Mouse (Mus musculus) C2C12 (cell line): ENCODE data around the gene Wt1. TPM values are rescaled to one million over a fixed set of nuclear protein-coding genes. Genes with fewer than 3 reads are reported as not detected.

Source experiments
- H3K27me3 ChIP-seq: one replicate; pipeline ENCODE4 v1.6.1; 2011; ENCODE audit not compliant: control insufficient read depth, insufficient read depth, insufficient read length
- H3K36me3 ChIP-seq: one replicate; pipeline ENCODE4 v1.6.1; 2011; ENCODE audit not compliant: control insufficient read depth, insufficient read depth
- H3K4me3 ChIP-seq: one replicate; pipeline ENCODE4 v1.5.1; 2011; ENCODE audit warnings: mild to moderate bottlenecking, control low read depth; ENCODE audit not compliant: poor library complexity, insufficient read depth, severe bottlenecking
- H3K79me2 ChIP-seq: one replicate; pipeline ENCODE4 v1.6.1; 2011; ENCODE audit not compliant: control insufficient read depth, insufficient read depth
- H3K79me3 ChIP-seq: one replicate; pipeline ENCODE4 v1.6.1; 2011; ENCODE audit warnings: low read depth, control low read depth
- H3ac ChIP-seq: one replicate; pipeline ENCODE3; 2011; ENCODE audit warnings: low read depth; ENCODE audit not compliant: control insufficient read depth, insufficient read length
- CEBPB ChIP-seq: IDR thresholded peaks from one replicate; pipeline ENCODE4 v1.6.1; 2011; ENCODE audit warnings: low read depth, mild to moderate bottlenecking, control low read depth, moderate library complexity
- CTCF ChIP-seq: IDR thresholded peaks from one replicate; pipeline ENCODE4 v1.5.1; 2011; ENCODE audit not compliant: control insufficient read depth, insufficient read depth, insufficient read length
- FOSL1 ChIP-seq: IDR thresholded peaks from one replicate; pipeline ENCODE4 v1.8.0; 2011; ENCODE audit warnings: mild to moderate bottlenecking, low read length; ENCODE audit not compliant: poor library complexity, insufficient read depth, severe bottlenecking
- MAX ChIP-seq: IDR thresholded peaks from one replicate; pipeline ENCODE4 v1.6.1; 2011; ENCODE audit warnings: mild to moderate bottlenecking, control low read depth
- MYOD1 ChIP-seq: IDR thresholded peaks from one replicate; pipeline ENCODE4 v1.6.1; 2011; ENCODE audit warnings: low read depth; ENCODE audit not compliant: control insufficient read depth, insufficient read length
- MYOG ChIP-seq: IDR thresholded peaks from one replicate; pipeline ENCODE4 v1.6.1; 2011; ENCODE audit not compliant: control insufficient read depth, insufficient read length; ENCODE audit errors: extremely low read depth
- USF1 ChIP-seq: IDR thresholded peaks from one replicate; pipeline ENCODE4 v1.6.1; 2011; ENCODE audit warnings: low read depth, mild to moderate bottlenecking, control low read depth, moderate library complexity
- polyA plus RNA-seq: library from polyadenylated mRNA; unstranded; fragments of >200 nt; fragmentation: generic; extraction: Trizol; gene quantifications from one replicate; pipeline ENCODE4 v1.2.1, GENCODE M21; 2012; ENCODE audit warnings: missing spikeins

Gene Wt1
- polyA plus RNA-seq, 1 experiment = not detected

DNA sequence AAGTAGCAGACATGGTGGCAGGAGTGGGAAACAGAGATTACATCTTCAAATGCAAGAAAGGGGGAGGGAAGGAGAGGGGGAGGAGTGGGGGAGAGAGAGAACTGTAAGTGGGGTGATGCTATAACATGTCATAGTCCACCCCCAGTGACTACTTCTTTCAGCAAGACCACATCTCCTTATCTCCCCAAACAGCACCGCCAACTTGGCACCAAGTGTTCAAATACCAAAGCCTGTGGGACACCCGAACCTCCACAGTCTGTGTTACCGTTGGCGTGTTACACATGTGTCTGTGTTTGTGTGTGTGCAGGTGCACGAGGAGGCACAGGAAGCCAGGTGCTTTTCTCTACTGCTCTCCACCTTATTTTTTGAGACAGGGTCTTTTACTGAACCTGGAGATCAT is 92.9 kb downstream of the Wt1 start:
- H3K79me2 ChIP-seq = no peaks in the 10 kb centered on the region
- no peak overlapping the region for H3ac ChIP-seq
- H3K79me3 ChIP-seq = no peaks in the 10 kb centered on the region
- no peak overlapping the region for H3K4me3 ChIP-seq
- no peak for TF ChIP-seq FOSL1
- no peak for TF ChIP-seq CTCF
- no peak for TF ChIP-seq MAX
- no peak for TF ChIP-seq USF1
- no peak for TF ChIP-seq CEBPB
- TF ChIP-seq MYOG = no peak
- no peak for TF ChIP-seq MYOD1
- H3K36me3 ChIP-seq = no peaks in the 10 kb centered on the region
- H3K27me3 ChIP-seq = peaks cover 2% of the 10 kb centered on the region

DNA sequence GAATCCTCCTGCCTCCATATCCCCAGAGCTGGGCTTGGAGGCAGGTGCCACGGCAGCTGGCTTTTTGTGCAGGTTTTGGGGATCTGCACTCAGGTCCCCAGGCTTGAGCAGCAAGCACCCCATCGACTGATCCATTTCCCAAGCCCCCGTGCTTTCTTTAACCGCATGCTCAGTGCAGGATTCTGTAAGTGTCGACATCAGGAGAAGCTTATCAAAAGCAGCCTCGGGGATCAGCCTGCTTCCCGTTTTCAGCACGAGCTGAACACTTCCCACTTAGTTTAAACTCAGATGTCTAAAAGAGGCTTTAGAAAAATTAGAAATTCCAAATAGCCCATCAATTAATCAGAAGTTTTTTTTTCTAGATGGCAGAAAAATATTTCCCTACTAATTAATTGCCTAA is 93.3 kb downstream of the Wt1 start:
- H3K79me2 ChIP-seq = no peaks in the 10 kb centered on the region
- H3K27me3 ChIP-seq = peaks cover 6% of the 10 kb centered on the region
- no peak overlapping the region for H3K4me3 ChIP-seq

DNA sequence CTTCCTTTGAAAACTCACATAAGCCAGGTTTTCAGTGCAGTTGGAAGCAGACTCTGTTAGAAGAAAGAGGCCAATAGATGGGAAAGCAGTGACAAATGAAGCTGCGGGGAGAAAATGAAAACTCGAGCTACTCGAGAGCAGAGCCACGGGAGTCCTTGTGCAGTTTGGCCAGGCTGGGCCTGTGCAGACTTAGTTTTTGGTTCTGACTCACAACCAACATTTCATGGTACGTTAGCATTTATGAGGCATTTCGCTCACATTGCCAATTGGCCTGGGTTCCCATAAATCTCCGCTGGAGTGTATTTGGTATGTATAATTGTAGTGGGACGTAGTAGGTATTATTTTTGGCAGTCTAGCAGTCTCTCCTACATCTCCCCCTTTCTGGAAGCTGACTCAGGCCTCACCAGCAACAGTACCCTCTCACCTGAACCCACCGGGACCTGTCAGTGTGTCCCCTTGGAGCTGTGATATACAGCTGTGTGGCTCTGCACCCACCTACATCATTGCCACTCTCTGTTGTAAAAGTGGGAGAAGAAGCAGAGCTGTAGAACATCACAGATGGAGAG is 94.5 kb downstream of the Wt1 start:
- H3K27me3 ChIP-seq = peaks cover 9% of the 10 kb centered on the region
- H3K4me3 ChIP-seq = no peak overlapping the region
- no peak overlapping the region for H3ac ChIP-seq
- TF ChIP-seq MYOD1 (no peak), USF1 (no peak), MAX (no peak), FOSL1 (no peak), MYOG (no peak), CTCF (no peak), CEBPB (no peak)
- no peaks in the 10 kb centered on the region for H3K79me2 ChIP-seq
- H3K79me3 ChIP-seq = no peaks in the 10 kb centered on the region
- no peaks in the 10 kb centered on the region for H3K36me3 ChIP-seq

More for the DNA sequence above, 93.3 kb downstream of the Wt1 start:
- H3ac ChIP-seq = no peak overlapping the region
- H3K79me3 ChIP-seq = no peaks in the 10 kb centered on the region
- H3K36me3 ChIP-seq = no peaks in the 10 kb centered on the region
- no peak for TF ChIP-seq CEBPB
- no peak for TF ChIP-seq FOSL1
- no peak for TF ChIP-seq CTCF
- TF ChIP-seq USF1 = no peak
- no peak for TF ChIP-seq MYOD1
- TF ChIP-seq MAX = no peak
- no peak for TF ChIP-seq MYOG

Other genes with a start within 250 kb of the Wt1 start
- gene Eif3m, start 109.4 kb upstream of the Wt1 start, polyA plus RNA-seq = 116 TPM
- gene Gm11060, start 34.5 kb upstream of the Wt1 start, polyA plus RNA-seq = not detected
- not detected for gene Them7, start 97.8 kb downstream of the Wt1 start, polyA plus RNA-seq